Mouse (Mus musculus) myocyte (in vitro differentiated cells): ENCODE results near the gene Sh2d7. TPM values are rescaled to one million over a fixed set of nuclear protein-coding genes. Genes with fewer than 3 reads are reported as not detected.

Experiments used
- H3K27me3 ChIP-seq: one replicate; pipeline ENCODE4 v1.6.1; 2011; ENCODE audit not compliant: control insufficient read depth, insufficient read depth, insufficient read length
- H3K36me3 ChIP-seq: one replicate; pipeline ENCODE4 v1.6.1; 2011; ENCODE audit not compliant: control insufficient read depth, insufficient read depth
- H3K4me2 ChIP-seq: one replicate; pipeline ENCODE4 v1.6.1; 2011; ENCODE audit warnings: low read depth, control low read depth
- H3K4me3 ChIP-seq: one replicate; pipeline ENCODE4 v1.5.1; 2011; ENCODE audit warnings: mild to moderate bottlenecking, control low read depth, moderate library complexity
- H3K79me2 ChIP-seq: one replicate; pipeline ENCODE4 v1.6.1; 2011; ENCODE audit not compliant: control insufficient read depth, insufficient read depth
- H3ac ChIP-seq: one replicate; pipeline ENCODE4 v1.6.1; 2011; ENCODE audit not compliant: control insufficient read depth, insufficient read length
- CEBPB ChIP-seq: IDR thresholded peaks from 2 replicates; pipeline ENCODE4 v1.6.1; 2011; ENCODE audit warnings: mild to moderate bottlenecking, moderate library complexity; ENCODE audit not compliant: poor library complexity, insufficient read depth, severe bottlenecking
- E2F4 ChIP-seq: IDR thresholded peaks from one replicate; pipeline ENCODE4 v1.6.1; 2011; ENCODE audit warnings: mild to moderate bottlenecking, control low read depth, moderate library complexity; ENCODE audit not compliant: insufficient read depth
- MAX ChIP-seq: IDR thresholded peaks from one replicate; pipeline ENCODE4 v1.6.1; 2011; ENCODE audit warnings: low read depth, mild to moderate bottlenecking, control low read depth
- MYOD1 ChIP-seq, 3 experiments: IDR thresholded peaks; one replicate each; pipeline ENCODE4 v1.6.1; 2011; ENCODE audit warnings: control low read depth in 2 of 3, low read depth in 2 of 3, mild to moderate bottlenecking in 2 of 3, moderate library complexity in 1 of 3; ENCODE audit not compliant: insufficient read length in 2 of 3, control insufficient read depth in 1 of 3
- MYOG ChIP-seq, 3 experiments: IDR thresholded peaks; one replicate each; pipeline ENCODE4 v1.6.1; 2011; ENCODE audit warnings: control low read depth in 2 of 3, low read depth in 2 of 3, mild to moderate bottlenecking in 2 of 3; ENCODE audit not compliant: insufficient read length in 2 of 3, control insufficient read depth in 1 of 3, insufficient read depth in 1 of 3
- POLR2A ChIP-seq: IDR thresholded peaks from one replicate; pipeline ENCODE4 v1.6.1; 2011; ENCODE audit warnings: low read depth, mild to moderate bottlenecking, control low read depth, moderate library complexity; ENCODE audit not compliant: insufficient read length
- POLR2AphosphoS2 ChIP-seq: IDR thresholded peaks from one replicate; pipeline ENCODE4 v1.6.1; 2011; ENCODE audit warnings: low read depth, control low read depth; ENCODE audit not compliant: insufficient read length
- REST ChIP-seq: IDR thresholded peaks from one replicate; pipeline ENCODE4 v1.6.1; 2011; ENCODE audit warnings: mild to moderate bottlenecking, control low read depth, moderate library complexity; ENCODE audit not compliant: insufficient read depth, insufficient read length
- SRF ChIP-seq: IDR thresholded peaks from one replicate; pipeline ENCODE4 v1.6.1; 2011; ENCODE audit warnings: low read depth; ENCODE audit not compliant: control insufficient read depth, insufficient read length
- TCF12 ChIP-seq: IDR thresholded peaks from one replicate; pipeline ENCODE4 v1.6.1; 2011; ENCODE audit warnings: mild to moderate bottlenecking, control low read depth; ENCODE audit not compliant: poor library complexity, insufficient read depth, severe bottlenecking
- TCF3 ChIP-seq: IDR thresholded peaks from one replicate; pipeline ENCODE4 v1.6.1; 2011; ENCODE audit warnings: low read depth, control low read depth; ENCODE audit not compliant: insufficient read length
- USF1 ChIP-seq: IDR thresholded peaks from one replicate; pipeline ENCODE4 v1.6.1; 2011; ENCODE audit warnings: low read depth, mild to moderate bottlenecking, control low read depth, moderate library complexity
- polyA plus RNA-seq: library from polyadenylated mRNA; unstranded; fragments of >200 nt; fragmentation: generic; extraction: Trizol; gene quantifications from one replicate; pipeline ENCODE4 v1.2.1, GENCODE M21; 2012; ENCODE audit warnings: missing spikeins

The Sh2d7 gene
- polyA plus RNA-seq, 1 experiment = not detected

- H3K27me3 ChIP-seq = peaks cover 30% of the 10 kb centered on the region
- TF ChIP-seq USF1 (no peak), MYOD1 (IDR thresholded peaks at IDR 0.05; ENCODE audit: control insufficient read depth in 1 of 3, insufficient read length in 2 of 3, low read depth in 2 of 3) (peak in 1 of 3 experiments; percentile 15)
- peak overlapping the region; percentile 7 for H3K4me3 ChIP-seq
- H3K36me3 ChIP-seq = no peaks in the 10 kb centered on the region
- no peaks in the 10 kb centered on the region for H3K79me2 ChIP-seq
- H3ac ChIP-seq = peak overlapping the region; percentile 53
- H3K4me2 ChIP-seq = peak overlapping the region; percentile 74
Measured at GRCm38 (mm10) chr9:54500832-54501452, 37.8 kb upstream of the Sh2d7 start.

- H3K4me3 ChIP-seq = peak within 1 kb of the TSS; percentile 7
- H3K79me2 ChIP-seq = no peaks in the 10 kb centered on the region
- peaks cover 30% of the 10 kb centered on the region for H3K27me3 ChIP-seq
- no peaks in the 10 kb centered on the region for H3K36me3 ChIP-seq
- peak within 1 kb of the TSS; percentile 74 for H3K4me2 ChIP-seq
- no peak for TF ChIP-seq MAX
- no peak for TF ChIP-seq REST
- TF ChIP-seq POLR2AphosphoS2 = no peak
- TF ChIP-seq POLR2A = no peak
- TF ChIP-seq E2F4 = no peak
- TF ChIP-seq SRF = no peak
- no peak for TF ChIP-seq USF1
- TF ChIP-seq MYOD1 (IDR thresholded peaks at IDR 0.05; ENCODE audit: control insufficient read depth in 1 of 3, insufficient read length in 2 of 3, low read depth in 2 of 3) = no peak
- TF ChIP-seq TCF3 = no peak
- TF ChIP-seq CEBPB = no peak
- no peak for TF ChIP-seq TCF12
- TF ChIP-seq MYOG (IDR thresholded peaks at IDR 0.05; ENCODE audit: control insufficient read depth in 1 of 3, insufficient read depth in 1 of 3, insufficient read length in 2 of 3, low read depth in 2 of 3) = no peak
- H3ac ChIP-seq = peak within 1 kb of the TSS; percentile 53
Measured at GRCm38 (mm10) chr9:54501453-54502110, 37.2 kb upstream of the Sh2d7 start, which contains the start of gene Dmxl2. Gene Dmxl2 (minus strand): TSS chr9:54501626.

- peak overlapping the region; percentile 53 for H3ac ChIP-seq
- TF ChIP-seq E2F4 = no peak
- TF ChIP-seq MYOD1 (IDR thresholded peaks at IDR 0.05; ENCODE audit: control insufficient read depth in 1 of 3, insufficient read length in 2 of 3, low read depth in 2 of 3) = no peak
- TF ChIP-seq POLR2A = no peak
- TF ChIP-seq USF1 = no peak
- no peak for TF ChIP-seq REST
- no peak for TF ChIP-seq MYOG (IDR thresholded peaks at IDR 0.05; ENCODE audit: control insufficient read depth in 1 of 3, insufficient read depth in 1 of 3, insufficient read length in 2 of 3, low read depth in 2 of 3)
- TF ChIP-seq CEBPB = no peak
- TF ChIP-seq TCF12 = no peak
- no peak for TF ChIP-seq POLR2AphosphoS2
- TF ChIP-seq TCF3 = no peak
- TF ChIP-seq SRF = no peak
- no peak for TF ChIP-seq MAX
- no peaks in the 10 kb centered on the region for H3K36me3 ChIP-seq
- no peaks in the 10 kb centered on the region for H3K79me2 ChIP-seq
- peak overlapping the region; percentile 74 for H3K4me2 ChIP-seq
- no peak overlapping the region for H3K4me3 ChIP-seq
- peaks cover 30% of the 10 kb centered on the region for H3K27me3 ChIP-seq
Measured at GRCm38 (mm10) chr9:54502111-54502495, 36.7 kb upstream of the Sh2d7 start.

- TF ChIP-seq E2F4 (no peak), TCF3 (no peak), TCF12 (no peak), USF1 (no peak), MYOG (IDR thresholded peaks at IDR 0.05; ENCODE audit: control insufficient read depth in 1 of 3, insufficient read depth in 1 of 3, insufficient read length in 2 of 3, low read depth in 2 of 3) (no peak)
- Histone ChIP-seq H3K4me2 (no peak overlapping the region), H3K27me3 (peaks cover 29% of the 10 kb centered on the region), H3K36me3 (no peaks in the 10 kb centered on the region), H3ac (no peak overlapping the region), H3K4me3 (no peak overlapping the region), H3K79me2 (no peaks in the 10 kb centered on the region)
Measured at GRCm38 (mm10) chr9:54502873-54503272, 35.9 kb upstream of the Sh2d7 start.

- Histone ChIP-seq H3K4me3 (no peak overlapping the region), H3K79me2 (no peaks in the 10 kb centered on the region), H3K27me3 (peaks cover 4% of the 10 kb centered on the region), H3ac (no peak overlapping the region), H3K4me2 (no peak overlapping the region), H3K36me3 (no peaks in the 10 kb centered on the region)
- no peak for TF ChIP-seq REST
- no peak for TF ChIP-seq MYOG (IDR thresholded peaks at IDR 0.05; ENCODE audit: control insufficient read depth in 1 of 3, insufficient read depth in 1 of 3, insufficient read length in 2 of 3, low read depth in 2 of 3)
- no peak for TF ChIP-seq MAX
- no peak for TF ChIP-seq POLR2A
- no peak for TF ChIP-seq USF1
- TF ChIP-seq TCF12 = no peak
- no peak for TF ChIP-seq MYOD1 (IDR thresholded peaks at IDR 0.05; ENCODE audit: control insufficient read depth in 1 of 3, insufficient read length in 2 of 3, low read depth in 2 of 3)
- no peak for TF ChIP-seq E2F4
- no peak for TF ChIP-seq CEBPB
- no peak for TF ChIP-seq POLR2AphosphoS2
- TF ChIP-seq TCF3 = no peak
- TF ChIP-seq SRF = no peak
Measured at GRCm38 (mm10) chr9:54515991-54516390, 22.8 kb upstream of the Sh2d7 start.
